Mouse (Mus musculus) brain, embryonic 14.5 days (tissue): ENCODE measurements at regions not wholly inside any gene's neighbourhood (a gene's known extent, or its start where the extent isn't known, plus 50 kb on each side); places are given as distances from the start of the nearest gene placed in this dataset.

Experiments used
- CTCF ChIP-seq: fragments of 200-500 bp; IDR thresholded peaks from 2 replicates; pipeline ENCODE4 v1.5.1; 2012; ENCODE audit warnings: inconsistent platforms, mild to moderate bottlenecking, moderate library complexity, borderline replicate concordance; ENCODE audit not compliant: insufficient read depth, insufficient read length; ENCODE audit errors: extremely low read depth
- POLR2A ChIP-seq: fragments of 200-500 bp; IDR thresholded peaks from 2 replicates; pipeline ENCODE4 v1.6.1; 2012; ENCODE audit warnings: mild to moderate bottlenecking, inconsistent platforms, borderline replicate concordance; ENCODE audit not compliant: poor library complexity, insufficient read depth, insufficient read length, severe bottlenecking; ENCODE audit errors: extremely low read depth

DNA sequence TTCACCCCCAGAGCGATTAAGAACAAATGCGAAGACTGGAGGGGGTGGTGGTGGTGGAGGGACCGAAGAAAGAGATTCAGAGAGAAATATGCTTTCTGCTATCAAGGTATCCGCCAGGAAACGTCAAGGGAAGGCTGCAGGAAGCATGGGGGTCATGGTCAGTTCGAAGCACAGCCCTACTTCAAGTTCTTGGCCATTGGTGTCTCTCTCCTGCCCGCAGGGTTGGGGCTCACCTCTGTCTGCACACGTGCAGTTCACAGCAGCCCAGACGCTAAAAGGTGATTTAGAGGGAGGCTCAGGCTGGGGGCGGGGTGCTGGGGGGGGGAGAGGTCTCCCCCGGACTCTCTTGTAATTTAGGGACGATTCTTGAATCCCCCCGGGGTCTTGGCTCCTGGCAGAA is 533.1 kb upstream of the Tbx3 start:
- TF ChIP-seq CTCF (no peak), POLR2A (no peak)
